Mouse (Mus musculus) frontal cortex, postnatal 14 days (tissue): ENCODE measurements at regions not wholly inside any gene's neighbourhood (a gene's known extent, or its start where the extent isn't known, plus 50 kb on each side); places are given as distances from the start of the nearest gene placed in this dataset.
A peak's percentile ranks its signal among the peaks of the same experiment; 100 is the strongest.
"Not testable (repeated sequence)": the region's sequence is repeated elsewhere in the genome, so short reads cannot be mapped to it uniquely, and the experiment has no call there.

Experiments
- DNase-seq, 2 experiments: peaks; one replicate each; pipeline ENCODE4 v3.0.0; 2022; ENCODE audit warnings: low spot score in 2 of 2

DNA sequence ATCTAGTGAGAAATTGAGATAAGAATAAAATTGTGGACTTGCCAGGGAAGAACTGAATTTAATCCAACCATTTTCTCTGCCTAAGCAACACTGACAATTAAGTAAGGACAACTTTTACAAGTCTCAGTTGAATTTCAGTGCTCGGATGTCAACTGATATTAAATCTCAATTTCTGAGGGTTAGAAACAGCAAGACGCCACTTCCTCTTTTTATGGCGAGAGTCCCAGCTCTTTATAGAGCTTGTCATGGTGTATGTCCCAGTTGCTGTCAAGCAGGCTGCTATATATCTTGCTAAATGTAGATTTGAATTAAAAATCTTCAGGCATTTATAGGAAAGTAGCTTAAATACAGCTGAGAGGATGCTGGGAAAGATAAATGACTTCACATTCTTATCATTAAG lies 697.8 kb upstream of the Got2 start:
- DNase-seq: no peak

DNA sequence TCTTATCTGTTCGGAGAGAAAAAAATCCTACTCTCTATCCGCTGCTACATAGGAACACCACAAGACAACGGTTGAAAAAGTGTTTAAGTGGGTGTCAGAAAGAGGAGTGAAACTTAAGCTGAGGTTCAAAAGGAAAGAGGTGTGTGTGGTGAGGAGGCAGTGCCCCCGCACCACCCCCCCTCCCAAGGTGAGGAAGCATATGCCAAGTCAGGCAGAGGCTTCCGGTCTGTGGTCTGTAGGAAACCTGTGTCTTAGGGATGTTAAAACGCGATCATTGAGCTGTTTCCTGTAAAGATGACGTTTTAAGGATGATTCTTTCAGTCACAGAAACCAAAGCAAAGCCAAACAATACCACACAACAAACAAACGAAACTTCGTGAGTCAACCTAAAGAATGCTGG lies 664.2 kb upstream of the Got2 start:
- no peak for DNase-seq

- no peak for DNase-seq
These were observed 662.1 kb upstream of the Got2 start for GRCm38 (mm10) chr8:96550408-96550807.

- DNase-seq: peak in 1 of 2 experiments; percentile 10
These were observed 660.3 kb upstream of the Got2 start for GRCm38 (mm10) chr8:96548663-96549062.

DNA sequence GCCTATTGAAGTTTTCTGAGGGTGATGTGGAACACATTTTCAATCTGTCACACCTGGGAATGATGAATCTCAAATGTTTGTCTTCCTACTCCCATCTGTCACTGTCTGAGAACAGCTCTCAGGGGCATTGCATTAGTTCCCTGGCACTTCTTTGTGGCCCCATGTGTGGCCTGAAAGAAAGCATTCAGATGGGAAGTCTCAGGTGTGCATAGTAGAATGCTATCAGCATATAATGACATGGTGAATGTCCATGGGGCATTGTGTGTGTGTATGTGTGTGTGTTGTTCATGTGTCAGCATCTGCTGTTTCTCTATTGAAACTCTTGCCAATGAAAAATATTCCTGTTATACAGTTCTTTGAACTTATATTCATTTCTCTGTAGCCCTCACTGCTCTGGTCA lies 659.8 kb upstream of the Got2 start:
- DNase-seq: no peak

DNA sequence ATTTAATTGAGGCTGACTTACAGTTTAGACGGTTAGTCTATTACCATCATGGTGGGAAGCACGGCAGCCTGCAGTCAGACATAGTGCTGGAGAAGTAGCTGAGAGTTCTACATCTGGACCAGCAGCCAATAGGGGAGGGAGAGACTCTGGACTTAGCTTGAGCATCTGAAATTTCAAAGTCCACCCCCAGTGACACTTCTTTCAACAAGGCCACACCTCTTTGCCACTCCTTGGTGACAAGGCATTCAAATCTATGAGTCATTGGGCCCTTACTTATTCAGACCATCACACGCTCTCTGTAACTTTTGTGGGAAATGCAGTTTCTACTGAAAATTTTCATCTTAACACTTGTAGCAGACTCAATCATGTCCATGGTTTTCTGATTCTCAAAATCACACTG lies 653.9 kb upstream of the Got2 start:
- no peak for DNase-seq

GRCm38 (mm10) chr8:96498854-96499253 lies 610.5 kb upstream of the Got2 start:
- DNase-seq: no peak

DNA sequence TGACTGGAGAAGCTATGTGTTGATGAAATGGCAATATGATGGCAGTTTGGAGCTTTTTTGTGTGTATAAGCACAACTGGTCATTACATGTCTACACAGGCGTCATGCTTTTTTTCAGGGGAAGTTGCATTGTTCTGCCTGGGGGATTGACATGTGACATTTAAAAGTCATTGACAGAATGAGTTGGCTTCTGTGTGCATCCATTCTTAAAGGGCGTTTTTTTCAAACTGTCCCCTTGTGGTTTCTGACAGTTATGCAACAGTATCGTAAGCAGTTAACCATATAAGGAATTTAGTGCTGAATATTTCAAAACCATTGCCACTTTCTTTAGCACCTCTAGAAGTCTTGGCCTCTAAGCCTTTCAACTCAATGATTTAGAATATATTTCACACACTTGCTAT lies 607.1 kb upstream of the Got2 start:
- DNase-seq: no peak

GRCm38 (mm10) chr8:96489804-96490203 lies 601.5 kb upstream of the Got2 start:
- no peak for DNase-seq

DNA sequence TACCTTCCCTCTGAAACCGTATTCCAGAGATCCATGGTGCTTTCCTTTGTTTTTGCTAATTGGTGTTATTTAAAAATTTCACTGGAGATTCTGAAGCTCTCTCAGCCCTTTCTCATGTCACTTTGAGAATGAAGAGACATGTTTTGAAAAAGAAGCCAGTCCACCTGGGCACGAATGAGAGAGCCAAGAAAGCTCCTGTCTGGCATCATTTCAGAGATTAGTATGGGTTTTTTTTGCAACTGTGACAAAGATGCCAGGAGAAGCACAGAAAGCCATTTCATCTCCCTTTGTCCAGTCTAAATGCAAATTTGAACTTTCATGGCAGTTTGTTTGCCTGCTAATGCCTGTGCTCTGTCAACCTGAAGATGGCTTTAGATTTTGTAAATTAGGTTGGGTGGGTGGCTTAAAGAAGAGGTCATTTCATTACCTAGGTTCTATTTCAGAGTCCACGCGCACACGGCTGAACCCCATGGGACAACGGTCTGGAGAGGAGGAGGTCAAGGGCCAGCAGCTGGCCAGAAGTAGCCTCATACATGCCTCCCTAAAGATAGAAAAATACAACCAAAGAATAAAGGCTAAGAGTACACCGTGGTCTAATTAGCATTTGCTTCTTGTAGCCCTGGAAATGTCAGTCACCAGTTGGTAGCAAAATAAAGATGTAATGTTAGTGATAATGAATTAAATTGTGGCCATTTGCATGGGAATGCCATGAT lies 600.5 kb upstream of the Got2 start:
- no peak for DNase-seq

GRCm38 (mm10) chr8:96455915-96456314 lies 567.6 kb upstream of the Got2 start:
- DNase-seq: peak; percentile 5 to 6

DNA sequence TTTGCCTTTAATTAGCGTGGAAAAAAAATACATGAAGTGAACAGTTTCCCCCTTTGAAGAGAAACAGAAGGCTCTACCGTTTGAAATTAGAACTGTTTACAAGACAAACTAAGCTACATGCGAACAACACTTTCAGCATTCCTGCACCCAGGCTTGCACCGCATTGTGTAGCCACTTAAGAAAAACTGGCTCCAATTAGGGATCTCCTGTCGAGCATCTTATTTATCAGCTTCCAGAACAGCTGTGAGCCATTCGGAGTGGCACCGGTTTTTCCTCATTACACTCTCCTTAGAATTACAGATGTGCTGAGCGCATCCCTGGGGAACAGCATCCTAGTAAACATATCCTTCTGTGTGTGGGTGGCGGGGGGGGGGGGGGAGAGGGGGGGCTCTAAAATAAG lies 567.0 kb upstream of the Got2 start:
- DNase-seq: peak; percentile 2 to 3

GRCm38 (mm10) chr8:96429708-96430107 lies 541.4 kb upstream of the Got2 start:
- peak in 1 of 2 experiments; percentile 5 for DNase-seq

- peak; percentile 3 to 10 for DNase-seq
These were observed 538.6 kb upstream of the Got2 start for GRCm38 (mm10) chr8:96426900-96427299.

GRCm38 (mm10) chr8:96409601-96410000 lies 521.3 kb upstream of the Got2 start:
- no peak for DNase-seq

GRCm38 (mm10) chr8:96404549-96405145 lies 516.3 kb upstream of the Got2 start:
- DNase-seq: no peak

- DNase-seq: no peak
These were observed 515.3 kb upstream of the Got2 start for GRCm38 (mm10) chr8:96403669-96404068.

GRCm38 (mm10) chr8:96399381-96399780 lies 511.0 kb upstream of the Got2 start:
- not testable (repeated sequence) for DNase-seq

- DNase-seq: peak; percentile 4 to 11
These were observed 504.7 kb upstream of the Got2 start for GRCm38 (mm10) chr8:96393024-96393423.

DNA sequence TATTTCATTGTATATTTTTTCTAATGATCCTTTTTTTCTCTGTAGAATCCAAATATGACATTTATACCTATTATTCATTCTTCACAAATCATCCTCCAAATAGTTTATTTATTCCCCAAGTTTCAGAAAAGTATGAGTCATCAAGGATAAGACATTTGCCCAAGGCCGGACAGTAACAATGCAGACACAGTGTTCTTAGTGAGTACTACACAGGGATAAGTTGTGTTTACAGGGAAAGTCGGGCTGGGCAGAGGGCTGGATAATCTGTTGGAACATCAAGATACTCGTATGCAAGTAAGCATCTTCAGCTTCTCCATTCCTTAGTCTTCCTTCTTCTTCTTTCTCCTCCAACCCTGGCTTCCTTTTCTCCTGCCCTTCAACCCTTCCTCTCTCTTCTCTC lies 500.9 kb upstream of the Got2 start:
- no peak for DNase-seq

DNA sequence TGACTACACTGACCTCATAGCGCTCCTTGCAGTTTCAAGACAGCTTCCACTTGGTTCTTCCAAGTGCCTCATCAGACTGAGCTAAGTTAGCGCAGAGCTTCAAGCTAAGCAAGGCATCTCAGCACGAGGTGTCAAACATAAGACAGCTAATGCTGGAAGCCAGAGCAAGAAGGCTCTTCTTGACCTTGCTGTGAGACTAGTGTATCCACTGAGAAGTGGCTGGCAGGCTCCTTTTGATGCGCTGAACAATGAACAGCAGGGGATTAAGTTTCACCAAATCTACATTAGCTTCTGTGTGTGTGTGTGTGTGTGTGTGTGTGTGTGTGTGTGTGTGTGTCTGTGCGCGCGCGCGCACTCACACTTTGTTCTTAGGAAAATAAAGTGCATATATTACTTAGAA lies 482.2 kb upstream of the Got2 start:
- no peak for DNase-seq

DNA sequence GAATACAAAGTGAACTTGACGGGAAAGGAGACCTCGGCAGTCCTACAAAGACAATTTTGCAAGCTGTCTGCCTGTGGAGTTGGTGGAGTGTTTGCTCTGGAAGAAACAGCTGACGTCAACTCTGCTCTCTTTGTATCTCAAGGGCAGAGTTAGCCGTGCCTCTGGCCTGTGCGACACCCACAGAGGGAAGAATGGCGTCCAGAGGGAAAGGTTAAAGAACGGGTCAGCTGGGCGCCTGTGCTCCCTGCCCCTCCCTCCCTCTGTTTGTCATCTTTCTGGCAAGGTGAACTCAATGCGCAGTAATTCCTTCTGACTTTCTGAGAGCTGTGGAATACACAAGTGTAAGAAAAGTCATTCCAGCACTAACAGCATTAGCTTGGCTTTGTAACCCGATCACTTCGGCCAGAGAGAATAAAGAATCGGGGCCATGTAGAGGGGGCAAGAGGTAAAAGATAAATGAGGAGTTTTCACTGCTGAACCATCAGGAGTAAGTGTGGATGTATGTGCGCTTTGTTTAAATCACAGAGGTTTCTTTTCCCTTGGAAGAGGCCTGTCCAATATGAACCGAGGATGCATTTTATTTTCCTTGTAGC lies 474.6 kb upstream of the Got2 start:
- DNase-seq: no peak

DNA sequence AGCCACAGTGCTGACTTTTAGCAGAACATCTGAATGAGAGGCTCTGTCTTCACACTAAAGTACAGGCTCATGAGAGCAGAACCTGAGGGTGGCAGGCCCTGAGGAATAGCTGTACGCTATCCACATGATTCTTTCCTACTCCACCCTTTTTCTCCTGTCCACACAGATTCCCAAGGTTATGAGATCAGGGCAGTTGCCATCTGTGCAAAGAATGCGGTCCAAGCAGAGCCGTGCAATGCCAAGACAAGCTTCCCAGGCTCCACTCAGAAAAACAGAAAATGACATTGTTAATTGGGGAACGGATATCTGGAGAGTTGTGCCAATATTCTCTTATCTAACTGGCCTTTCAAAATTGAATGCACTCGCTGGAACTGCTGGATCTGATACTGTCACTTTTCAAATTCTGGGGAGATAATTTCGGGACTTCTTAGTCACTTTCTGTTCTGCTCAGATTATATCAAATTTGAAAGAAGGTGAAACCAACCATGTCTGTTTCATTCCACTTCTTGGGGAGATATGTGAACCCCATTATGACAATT lies 462.3 kb upstream of the Got2 start:
- no peak for DNase-seq
